ENCODE assay signal across 28 mouse cellular contexts in genomic region chr14:9990677-9991076, GRCm38 (mm10).
"Had no signal": no experiment of that assay in that cellular context is flagged by ENCODE, and none has a peak within 500 bp of the region (broad histone marks: within the 10 kb centered on the region; RNA-seq: fewer than 3 reads in every experiment).

No protein-coding gene starts in this region.

- H3K4me3 ChIP-seq: embryonic facial prominence, embryonic 10.5 days; embryonic facial prominence, embryonic 12.5 days; embryonic facial prominence, embryonic 13.5 days; embryonic facial prominence, embryonic 15.5 days; erythroblast, embryonic 14.5 days; forebrain, embryonic 10.5 days; forebrain, embryonic 12.5 days; forebrain, embryonic 13.5 days; forebrain, embryonic 15.5 days; gastrocnemius, adult 2 months had no signal

- H3K9ac ChIP-seq: embryonic facial prominence, embryonic 12.5 days; embryonic facial prominence, embryonic 13.5 days; embryonic facial prominence, embryonic 15.5 days; forebrain, embryonic 12.5 days; forebrain, embryonic 13.5 days; forebrain, embryonic 15.5 days; forebrain, postnatal 0 days had no signal

- ATAC-seq: forebrain, embryonic 13.5 days; forebrain, embryonic 14.5 days; forebrain, embryonic 15.5 days; forebrain, embryonic 16.5 days; forebrain, postnatal 0 days had no signal

- H3K27me3 ChIP-seq: embryonic facial prominence, embryonic 12.5 days; embryonic facial prominence, embryonic 13.5 days; embryonic facial prominence, embryonic 15.5 days; forebrain, embryonic 12.5 days; forebrain, embryonic 13.5 days; forebrain, embryonic 15.5 days had no signal

- H3K4me2 ChIP-seq: embryonic facial prominence, embryonic 12.5 days; embryonic facial prominence, embryonic 13.5 days; embryonic facial prominence, embryonic 15.5 days; forebrain, embryonic 12.5 days; forebrain, embryonic 13.5 days; forebrain, embryonic 15.5 days had no signal

- H3K27ac ChIP-seq: embryonic facial prominence, embryonic 10.5 days; embryonic facial prominence, embryonic 12.5 days; embryonic facial prominence, embryonic 13.5 days; embryonic facial prominence, embryonic 15.5 days; forebrain, embryonic 10.5 days; forebrain, embryonic 12.5 days; forebrain, embryonic 13.5 days; forebrain, embryonic 15.5 days; gastrocnemius, adult 2 months had no signal

- H3K4me1 ChIP-seq: embryonic facial prominence, embryonic 10.5 days; embryonic facial prominence, embryonic 12.5 days; embryonic facial prominence, embryonic 13.5 days; embryonic facial prominence, embryonic 15.5 days; forebrain, embryonic 10.5 days; forebrain, embryonic 12.5 days; forebrain, embryonic 13.5 days; forebrain, embryonic 15.5 days had no signal

- DNase-seq: cerebellum, adult 18-20 months; cerebellum, adult 2 months; cerebellum, adult 8-10 months; cerebellum, adult 9-10 months; cerebellum, adult 9-11 months; cerebellum, postnatal 10 days; cerebellum, postnatal 14 days; cerebellum, postnatal 25 days; cerebellum, postnatal 36 days; embryo, embryonic 11 days; forebrain, postnatal 0 days; gastrocnemius, adult 2 months; gastrocnemius, postnatal 10 days; gastrocnemius, postnatal 14 days; gastrocnemius, postnatal 25 days; gastrocnemius, postnatal 36 days; heart, adult 11 months had no signal

- H3K36me3 ChIP-seq: embryonic facial prominence, embryonic 10.5 days; embryonic facial prominence, embryonic 12.5 days; embryonic facial prominence, embryonic 13.5 days; embryonic facial prominence, embryonic 15.5 days; forebrain, embryonic 10.5 days; forebrain, embryonic 12.5 days; forebrain, embryonic 15.5 days had no signal

- H3K9me3 ChIP-seq: embryonic facial prominence, embryonic 10.5 days; embryonic facial prominence, embryonic 12.5 days; embryonic facial prominence, embryonic 13.5 days; embryonic facial prominence, embryonic 15.5 days; forebrain, embryonic 10.5 days; forebrain, embryonic 12.5 days; forebrain, embryonic 13.5 days; forebrain, embryonic 15.5 days had no signal
